Mouse (Mus musculus): ENCODE data around the gene Fbxo39.

DNA sequence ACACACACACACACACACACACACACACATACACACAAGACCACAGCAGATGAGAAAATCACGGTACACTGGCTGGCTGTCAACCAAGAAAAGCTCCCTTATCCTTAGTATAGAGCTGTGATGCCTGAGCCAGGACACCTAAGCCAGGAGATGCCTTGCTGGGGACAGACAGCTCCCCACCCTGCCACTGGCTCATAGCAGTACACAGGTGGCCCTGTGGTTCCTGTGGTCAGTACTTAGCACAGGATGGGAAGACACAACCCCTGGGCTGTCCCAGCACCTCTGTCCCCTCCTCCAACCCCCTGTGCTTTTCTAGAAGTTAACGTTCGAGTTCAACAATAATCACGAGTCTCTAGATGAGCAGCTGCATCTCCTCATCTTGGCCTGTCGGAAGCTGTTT is 3.8 kb downstream of the Fbxo39 start:
- no peak for TF ChIP-seq CTCF (IDR thresholded peaks at IDR 0.05; ENCODE audit: low read depth)
- TF ChIP-seq EP300 (IDR thresholded peaks at IDR 0.05; ENCODE audit: low read depth): no peak
